Mouse (Mus musculus): ENCODE measurements at regions not wholly inside any gene's neighbourhood (a gene's known extent, or its start where the extent isn't known, plus 50 kb on each side); places are given as distances from the start of the nearest gene placed in this dataset.

- no peak overlapping the region for H3K9ac ChIP-seq (ENCODE audit: low read depth, low read length)
- H3K4me3 ChIP-seq = no peak overlapping the region
- intact Hi-C loops (cut with DNase I) = no loop called here
- H3K27ac ChIP-seq = no peak overlapping the region
- H3K4me1 ChIP-seq (ENCODE audit: control insufficient read depth, insufficient read depth, low read length) = no peaks in the 10 kb centered on the region
- no peaks in the 10 kb centered on the region for H3K79me2 ChIP-seq (replicated peaks; ENCODE audit: control insufficient read depth, insufficient read depth, low read length)
- H3K27me3 ChIP-seq (ENCODE audit: control insufficient read depth, insufficient read depth, low read length) = no peaks in the 10 kb centered on the region
- TF ChIP-seq POLR2A (IDR thresholded peaks at IDR 0.05; ENCODE audit: insufficient read depth, low read depth, low read length) (no peak), EP300 (IDR thresholded peaks at IDR 0.05; ENCODE audit: insufficient read depth, low read depth, low read length) (no peak), CTCF (IDR thresholded peaks at IDR 0.05) (no peak)
- no peaks in the 10 kb centered on the region for H3K36me3 ChIP-seq (ENCODE audit: control insufficient read depth, insufficient read depth, low read length)
- no peak for DNase-seq
- WGBS = 39% methylated on average over 3 of the region's 3 CpGs
Measured at GRCm38 (mm10) chr1:137958040-137958439, 217.5 kb downstream of the Ptprc start.

DNA sequence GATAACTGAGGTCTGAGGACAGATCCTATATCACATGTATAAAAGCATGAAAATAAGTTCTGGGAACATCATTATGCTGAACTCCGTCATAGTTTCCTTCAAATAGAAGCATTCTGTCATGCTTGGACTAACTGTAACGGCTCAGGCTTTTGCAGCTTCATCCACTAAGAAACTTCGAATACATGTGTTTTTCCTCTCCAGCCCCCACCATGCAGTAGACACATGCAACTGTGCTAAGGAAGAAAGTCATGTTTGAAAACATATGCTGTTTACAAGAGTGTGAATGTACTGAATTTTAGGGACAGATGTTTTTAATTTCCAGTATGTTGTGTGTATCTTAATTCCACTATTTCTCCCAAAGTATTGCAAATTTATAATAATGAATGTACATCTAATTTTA, 219.5 kb downstream of the Ptprc start:
- intact Hi-C loops (cut with DNase I) = no loop called here
- Histone ChIP-seq H3K27me3 (ENCODE audit: control insufficient read depth, insufficient read depth, low read length) (no peaks in the 10 kb centered on the region), H3K4me3 (no peak overlapping the region), H3K79me2 (replicated peaks; ENCODE audit: control insufficient read depth, insufficient read depth, low read length) (no peaks in the 10 kb centered on the region), H3K36me3 (ENCODE audit: control insufficient read depth, insufficient read depth, low read length) (no peaks in the 10 kb centered on the region), H3K9ac (ENCODE audit: low read depth, low read length) (no peak overlapping the region), H3K4me1 (ENCODE audit: control insufficient read depth, insufficient read depth, low read length) (no peaks in the 10 kb centered on the region), H3K27ac (no peak overlapping the region)
- 68% methylated on average over 3 of the region's 3 CpGs for WGBS
- TF ChIP-seq EP300 (IDR thresholded peaks at IDR 0.05; ENCODE audit: insufficient read depth, low read depth, low read length) (no peak), CTCF (IDR thresholded peaks at IDR 0.05) (no peak)
- no peak for DNase-seq

DNA sequence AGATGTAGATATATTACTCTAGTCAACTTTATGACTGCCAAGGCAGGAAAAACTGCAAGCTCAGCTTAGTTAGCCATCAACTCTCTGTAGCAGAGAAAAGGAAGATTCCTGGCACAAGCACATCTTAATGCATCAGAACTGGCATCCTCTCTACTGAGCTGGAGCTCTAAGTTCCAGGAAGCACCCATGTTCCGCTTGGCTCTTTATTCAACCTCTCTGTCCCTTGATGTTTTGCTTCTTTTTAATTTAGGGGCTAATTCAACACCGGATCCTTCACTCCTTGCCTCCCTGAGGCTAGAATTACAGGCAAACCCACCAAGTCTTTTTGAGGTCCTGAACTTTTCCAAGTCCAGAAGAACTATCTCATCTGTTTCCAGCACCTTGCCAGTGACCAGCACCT, 220.4 kb downstream of the Ptprc start:
- Histone ChIP-seq H3K36me3 (ENCODE audit: control insufficient read depth, insufficient read depth, low read length) (no peaks in the 10 kb centered on the region; the same call in 1 of the 2 replicates), H3K4me3 (no peak overlapping the region), H3K27me3 (ENCODE audit: control insufficient read depth, insufficient read depth, low read length) (no peaks in the 10 kb centered on the region), H3K4me1 (ENCODE audit: control insufficient read depth, insufficient read depth, low read length) (no peaks in the 10 kb centered on the region), H3K9ac (ENCODE audit: low read depth, low read length) (no peak overlapping the region), H3K27ac (no peak overlapping the region), H3K79me2 (replicated peaks; ENCODE audit: control insufficient read depth, insufficient read depth, low read length) (no peaks in the 10 kb centered on the region)
- 87% methylated on average over 2 of the region's 2 CpGs for WGBS
- DNase-seq = no peak
- intact Hi-C loops (cut with DNase I) = no loop called here
- no peak for TF ChIP-seq EP300 (IDR thresholded peaks at IDR 0.05; ENCODE audit: insufficient read depth, low read depth, low read length)
- TF ChIP-seq POLR2A (IDR thresholded peaks at IDR 0.05; ENCODE audit: insufficient read depth, low read depth, low read length) = no peak
- no peak for TF ChIP-seq CTCF (IDR thresholded peaks at IDR 0.05)

DNA sequence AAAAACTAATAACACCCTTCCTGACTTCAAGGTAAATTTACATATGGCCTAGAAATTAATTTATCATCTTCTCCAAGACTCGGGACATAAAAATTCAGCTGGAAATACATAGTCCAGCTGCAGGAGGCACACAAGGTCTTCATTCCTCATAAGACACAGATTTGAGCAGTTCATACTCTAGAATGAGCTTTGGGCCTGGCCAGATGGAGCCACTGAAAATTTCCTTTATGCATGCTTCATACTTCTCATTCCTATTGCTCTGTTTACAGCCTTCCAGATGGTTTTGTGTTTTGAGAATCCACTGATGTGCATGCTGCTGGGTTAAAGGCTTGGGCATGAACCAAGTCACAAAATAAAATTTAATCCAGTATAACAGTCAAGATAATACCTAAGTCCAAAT, 222.1 kb downstream of the Ptprc start:
- intact Hi-C loops (cut with DNase I) = no loop called here
- WGBS = 85% methylated on average over 1 of the region's 1 CpGs
- H3K27ac ChIP-seq = no peak overlapping the region

GRCm38 (mm10) chr1:137952777-137953176, 222.7 kb downstream of the Ptprc start:
- no peak for DNase-seq
- no peak for TF ChIP-seq EP300 (IDR thresholded peaks at IDR 0.05; ENCODE audit: insufficient read depth, low read depth, low read length)
- TF ChIP-seq CTCF (IDR thresholded peaks at IDR 0.05) = no peak
- TF ChIP-seq POLR2A (IDR thresholded peaks at IDR 0.05; ENCODE audit: insufficient read depth, low read depth, low read length) = no peak
- Histone ChIP-seq H3K79me2 (replicated peaks; ENCODE audit: control insufficient read depth, insufficient read depth, low read length) (no peaks in the 10 kb centered on the region), H3K27ac (no peak overlapping the region), H3K36me3 (ENCODE audit: control insufficient read depth, insufficient read depth, low read length) (no peaks in the 10 kb centered on the region; the same call in 1 of the 2 replicates), H3K4me1 (ENCODE audit: control insufficient read depth, insufficient read depth, low read length) (no peaks in the 10 kb centered on the region; the same call in 1 of the 2 replicates), H3K27me3 (ENCODE audit: control insufficient read depth, insufficient read depth, low read length) (no peaks in the 10 kb centered on the region), H3K9ac (ENCODE audit: low read depth, low read length) (no peak overlapping the region), H3K4me3 (no peak overlapping the region)
- 97% methylated on average over 1 of the region's 1 CpGs for WGBS
- intact Hi-C loops (cut with DNase I) = no loop called here

More for the DNA sequence above, 222.1 kb downstream of the Ptprc start:
- no peak for DNase-seq
- TF ChIP-seq CTCF (IDR thresholded peaks at IDR 0.05) (no peak), EP300 (IDR thresholded peaks at IDR 0.05; ENCODE audit: insufficient read depth, low read depth, low read length) (no peak), POLR2A (IDR thresholded peaks at IDR 0.05; ENCODE audit: insufficient read depth, low read depth, low read length) (no peak)
- Histone ChIP-seq H3K4me1 (ENCODE audit: control insufficient read depth, insufficient read depth, low read length) (no peaks in the 10 kb centered on the region; the same call in 1 of the 2 replicates), H3K9ac (ENCODE audit: low read depth, low read length) (no peak overlapping the region), H3K36me3 (ENCODE audit: control insufficient read depth, insufficient read depth, low read length) (no peaks in the 10 kb centered on the region; the same call in 1 of the 2 replicates), H3K79me2 (replicated peaks; ENCODE audit: control insufficient read depth, insufficient read depth, low read length) (no peaks in the 10 kb centered on the region), H3K27me3 (ENCODE audit: control insufficient read depth, insufficient read depth, low read length) (no peaks in the 10 kb centered on the region), H3K4me3 (no peak overlapping the region)

DNA sequence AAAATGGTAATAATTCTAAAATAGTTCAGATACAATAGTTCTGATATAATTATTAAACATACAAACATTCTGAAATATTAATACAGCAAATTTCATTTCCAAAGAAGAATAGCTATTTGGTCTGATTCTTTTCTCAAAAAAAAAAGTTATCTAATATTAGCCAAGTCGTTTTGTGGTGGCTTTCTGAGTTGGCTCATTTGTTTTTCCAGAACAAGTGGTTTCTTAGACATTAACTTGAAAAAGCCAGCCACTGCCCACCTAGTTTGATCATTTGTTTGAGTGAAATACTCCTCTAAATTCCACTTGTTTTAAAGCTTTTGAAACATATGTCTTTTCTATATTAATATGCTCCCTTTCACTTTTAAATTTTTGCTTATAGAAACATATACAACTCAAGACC, 227.6 kb downstream of the Ptprc start:
- WGBS = 74% methylated on average over 1 of the region's 1 CpGs
- TF ChIP-seq CTCF (IDR thresholded peaks at IDR 0.05) (no peak), POLR2A (IDR thresholded peaks at IDR 0.05; ENCODE audit: insufficient read depth, low read depth, low read length) (no peak), EP300 (IDR thresholded peaks at IDR 0.05; ENCODE audit: insufficient read depth, low read depth, low read length) (no peak)
- no peak for DNase-seq
- Histone ChIP-seq H3K79me2 (replicated peaks; ENCODE audit: control insufficient read depth, insufficient read depth, low read length) (no peaks in the 10 kb centered on the region), H3K4me3 (no peak overlapping the region), H3K9ac (ENCODE audit: low read depth, low read length) (no peak overlapping the region), H3K36me3 (ENCODE audit: control insufficient read depth, insufficient read depth, low read length) (no peaks in the 10 kb centered on the region; the same call in 1 of the 2 replicates), H3K27me3 (ENCODE audit: control insufficient read depth, insufficient read depth, low read length) (no peaks in the 10 kb centered on the region), H3K27ac (no peak overlapping the region), H3K4me1 (ENCODE audit: control insufficient read depth, insufficient read depth, low read length) (no peaks in the 10 kb centered on the region; the same call in 1 of the 2 replicates)
- intact Hi-C loops (cut with DNase I) = no loop called here
